In genomic region chr3:137968820-137969486, GRCm38 (mm10) we compare ENCODE assay signal across 11 mouse cellular contexts. TPM values are rescaled to one million over a fixed set of nuclear protein-coding genes. Genes with fewer than 3 reads are reported as not detected.
DNase-seq lines count a peak whose midpoint lies in the region; ATAC-seq lines count a peak whose summit lies in the region.
"Had no signal": no experiment of that assay in that cellular context is flagged by ENCODE, and none has a peak within 500 bp of the region (broad histone marks: within the 10 kb centered on the region; RNA-seq: fewer than 3 reads in every experiment).

No protein-coding gene starts in this region.

- H3K4me1 ChIP-seq in liver, embryonic 11.5 days (replicated peaks; ENCODE audit: control insufficient read depth, insufficient read depth, low read length) = peaks cover 50% of the 10 kb centered on the region
- H3K4me1 ChIP-seq: midbrain, embryonic 12.5 days had no signal

- peak overlapping the region; percentile 65 for H3K4me2 ChIP-seq in liver, embryonic 11.5 days

- H3K9me3 ChIP-seq in liver, embryonic 11.5 days (ENCODE audit: control insufficient read depth, low read length) = no peaks in the 10 kb centered on the region
- H3K9me3 ChIP-seq: midbrain, embryonic 12.5 days had no signal

- no peaks in the 10 kb centered on the region for H3K27me3 ChIP-seq in liver, embryonic 11.5 days (replicated peaks; ENCODE audit: control insufficient read depth, insufficient read depth, low read length)

- peaks cover 3% of the 10 kb centered on the region; the same call in 1 of the 2 replicates for H3K36me3 ChIP-seq in liver, embryonic 11.5 days (ENCODE audit: control insufficient read depth, insufficient read depth, low read length)
- H3K36me3 ChIP-seq: midbrain, embryonic 12.5 days had no signal

- 29% methylated on average over 9 of the region's 9 CpGs for WGBS in liver, embryonic 11.5 days

- peak; percentile 32 to 51 for DNase-seq in spleen, postnatal 36 days (ENCODE audit: low spot score in 2 of 2)
- no peak for DNase-seq in spleen, postnatal 14 days (ENCODE audit: low spot score in 2 of 2)
- no peak for DNase-seq in liver, embryonic 11.5 days (ENCODE audit: low spot score)
- DNase-seq in thymus, postnatal 25 days = peak; percentile 36
- DNase-seq in ovary, postnatal 14 days (ENCODE audit: low spot score) = no peak
- no peak for DNase-seq in retina, postnatal 1 day
- DNase-seq: cerebellum, postnatal 25 days had no signal

- H3K9ac ChIP-seq in liver, embryonic 11.5 days (ENCODE audit: low read depth, low read length) = peak overlapping the region; percentile 60
- H3K9ac ChIP-seq: midbrain, embryonic 12.5 days had no signal

- H3K4me3 ChIP-seq in liver, embryonic 11.5 days (ENCODE audit: low read depth, low read length) = peak overlapping the region; percentile 16
- H3K4me3 ChIP-seq: layer of hippocampus, adult 2 months had no signal

- H3K27ac ChIP-seq in liver, embryonic 11.5 days (ENCODE audit: low read depth, low read length) = peak overlapping the region; percentile 89
- H3K27ac ChIP-seq: layer of hippocampus, adult 2 months; midbrain, embryonic 12.5 days had no signal

- ATAC-seq in erythroblast, adult 5-6 weeks (replicated peaks; ENCODE audit: low FRiP score, poor library complexity, severe bottlenecking) = peak; percentile 56
- ATAC-seq in liver, embryonic 11.5 days (replicated peaks; ENCODE audit: low FRiP score) = peak; percentile 67
- ATAC-seq: forebrain, embryonic 14.5 days had no signal

RNA-seq across cellular contexts. Expression of gene Dapp1, which starts 12.4 kb away (rescaled TPM):
- total RNA-seq in erythroblast, adult 5-6 weeks (2015; ENCODE audit: low replicate concordance) = 18.3 and 27.6 TPM in 2 replicates
- total RNA-seq in erythroblast, adult 5-6 weeks (2017; ENCODE audit: low replicate concordance) = 21.5 and 34.1 TPM in 2 replicates
- polyA plus RNA-seq in liver, embryonic 11.5 days (2014; fragmentation: Nextera tagmentation; extraction: Ambion mirVana) = 35.5 and 36.2 TPM in 2 replicates

RNA-seq across cellular contexts. Expression of gene Lamtor3, which starts 50.6 kb away (rescaled TPM):
- 31.6 and 47.8 TPM in 2 replicates for total RNA-seq in erythroblast, adult 5-6 weeks (2015; ENCODE audit: low replicate concordance)
- total RNA-seq in erythroblast, adult 5-6 weeks (2017; ENCODE audit: low replicate concordance) = 45.0 and 49.3 TPM in 2 replicates
- polyA plus RNA-seq in liver, embryonic 11.5 days (2014; fragmentation: Nextera tagmentation; extraction: Ambion mirVana) = 100 and 105 TPM in 2 replicates

Comparison
In these comparisons a context has a peak if more than half of its experiments do, and no peak if none do; other contexts are left out.
1. DNase-seq: peak in spleen, postnatal 36 days (2 of 2) and thymus, postnatal 25 days (single experiment); none in spleen, postnatal 14 days (0 of 2), liver, embryonic 11.5 days (single experiment), ovary, postnatal 14 days (single experiment) and retina, postnatal 1 day (single experiment).